Mouse (Mus musculus): Measurements from ENCODE around the gene Nfic. TPM values are rescaled to one million over a fixed set of nuclear protein-coding genes. Genes with fewer than 3 reads are reported as not detected.

Gene Nfic
- polyA plus RNA-seq, 1 experiment from 2014 or later = 100.0 TPM

DNA sequence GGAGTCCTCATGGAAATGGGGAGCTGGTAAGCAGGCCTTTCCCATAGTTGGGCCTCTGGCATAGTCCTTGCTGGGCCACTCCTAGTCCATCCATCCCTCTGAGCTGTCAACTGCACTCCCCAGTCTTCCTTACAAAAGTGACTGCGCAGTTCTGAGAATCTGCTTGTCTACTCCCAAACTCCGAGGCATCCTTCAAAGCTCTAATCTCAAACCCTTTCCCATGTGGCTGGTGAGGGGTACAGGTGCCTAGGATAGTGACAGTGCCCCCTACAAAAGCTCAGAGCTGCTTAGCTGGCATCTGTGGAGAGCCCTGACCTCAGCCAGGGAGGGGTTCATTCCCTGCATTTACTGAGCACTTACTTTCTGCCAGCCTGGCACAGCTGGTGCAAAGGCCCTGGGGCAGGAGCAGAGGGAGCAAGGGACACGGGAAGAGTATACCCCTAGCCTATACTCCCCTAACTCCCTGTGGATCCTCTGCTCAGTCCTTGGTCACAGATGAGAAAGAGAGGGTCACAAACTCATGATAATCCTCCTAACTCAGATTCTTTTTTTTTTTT is 32.7 kb downstream of the Nfic start:
- H3K4me1 ChIP-seq (ENCODE audit: control insufficient read depth, insufficient read depth, low read length) = peaks cover 24% of the 10 kb centered on the region
- H3K9ac ChIP-seq (ENCODE audit: low read depth, low read length) = no peak overlapping the region
- no peak overlapping the region for H3K4me2 ChIP-seq (ENCODE audit: low read depth, low read length)
- no peak for ATAC-seq (ENCODE audit: low read depth)
- no peak overlapping the region for H3K4me3 ChIP-seq (ENCODE audit: low read depth, low read length)
- DNase-seq (ENCODE audit: low spot score) = no peak
- H3K27ac ChIP-seq (replicated peaks; ENCODE audit: low read depth, low read length) = no peak overlapping the region
- H3K36me3 ChIP-seq (ENCODE audit: control insufficient read depth, insufficient read depth, low read length) = peaks cover 30% of the 10 kb centered on the region
- WGBS = 85% methylated on average over 3 of the region's 3 CpGs
- H3K9me3 ChIP-seq (ENCODE audit: control insufficient read depth, low read length) = no peaks in the 10 kb centered on the region
- peaks cover under 1% of the 10 kb centered on the region for H3K27me3 ChIP-seq (replicated peaks; ENCODE audit: control insufficient read depth, insufficient read depth, low read length)

DNA sequence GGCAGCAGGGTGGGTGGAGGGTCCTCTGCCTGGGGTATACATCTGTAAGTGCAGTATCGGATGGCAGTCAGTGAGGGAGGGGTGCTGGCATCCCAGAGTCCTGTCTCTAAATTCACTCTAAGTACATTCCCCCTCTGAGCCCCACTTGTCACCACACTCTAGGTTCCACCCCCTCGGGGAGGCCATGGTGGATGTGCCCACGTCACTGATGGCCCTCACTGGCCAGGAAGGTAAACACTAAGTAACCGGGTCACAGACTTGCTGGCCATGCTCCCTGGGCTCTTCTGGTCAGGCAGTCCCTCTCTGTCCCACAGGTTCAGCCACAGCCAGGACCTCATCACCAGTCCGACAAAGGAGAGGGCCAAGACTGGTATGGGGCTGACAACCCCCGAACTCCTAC is 33.2 kb downstream of the Nfic start:
- H3K36me3 ChIP-seq (ENCODE audit: control insufficient read depth, insufficient read depth, low read length) = peaks cover 33% of the 10 kb centered on the region
- no peaks in the 10 kb centered on the region; the same call in none of the 2 replicates for H3K27me3 ChIP-seq (replicated peaks; ENCODE audit: control insufficient read depth, insufficient read depth, low read length)
- WGBS = 73% methylated on average over 6 of the region's 6 CpGs
- H3K9me3 ChIP-seq (ENCODE audit: control insufficient read depth, low read length) = no peaks in the 10 kb centered on the region
- peaks cover 26% of the 10 kb centered on the region for H3K4me1 ChIP-seq (ENCODE audit: control insufficient read depth, insufficient read depth, low read length)
- H3K9ac ChIP-seq (ENCODE audit: low read depth, low read length) = no peak overlapping the region
- no peak overlapping the region for H3K4me2 ChIP-seq (ENCODE audit: low read depth, low read length)
- no peak overlapping the region for H3K4me3 ChIP-seq (ENCODE audit: low read depth, low read length)
- H3K27ac ChIP-seq (replicated peaks; ENCODE audit: low read depth, low read length) = no peak overlapping the region
- ATAC-seq (ENCODE audit: low read depth) (no peak), DNase-seq (ENCODE audit: low spot score) (no peak)

DNA sequence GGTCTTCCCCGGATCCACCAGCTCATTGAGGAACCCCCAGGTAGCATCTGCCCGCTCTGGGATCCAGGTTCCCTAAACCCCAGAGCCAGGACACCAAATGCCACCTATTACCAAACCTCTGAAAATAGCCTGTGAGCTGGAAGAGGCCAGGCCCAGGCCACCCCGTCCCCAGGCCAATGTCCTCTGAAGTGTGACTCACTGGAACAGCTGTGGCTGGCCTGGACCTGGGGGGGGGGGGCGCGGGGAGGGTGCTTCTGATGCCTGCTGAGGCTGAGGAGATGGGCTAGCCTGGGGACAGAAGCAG is 33.7 kb downstream of the Nfic start:
- H3K4me3 ChIP-seq (ENCODE audit: low read depth, low read length) = no peak overlapping the region
- ATAC-seq (ENCODE audit: low read depth) (no peak), DNase-seq (ENCODE audit: low spot score) (no peak)
- WGBS = 77% methylated on average over 3 of the region's 5 CpGs
- H3K9ac ChIP-seq (ENCODE audit: low read depth, low read length) = no peak overlapping the region
- no peaks in the 10 kb centered on the region; the same call in none of the 2 replicates for H3K27me3 ChIP-seq (replicated peaks; ENCODE audit: control insufficient read depth, insufficient read depth, low read length)
- H3K36me3 ChIP-seq (ENCODE audit: control insufficient read depth, insufficient read depth, low read length) = peaks cover 33% of the 10 kb centered on the region
- H3K9me3 ChIP-seq (ENCODE audit: control insufficient read depth, low read length) = no peaks in the 10 kb centered on the region
- peaks cover 30% of the 10 kb centered on the region for H3K4me1 ChIP-seq (ENCODE audit: control insufficient read depth, insufficient read depth, low read length)
- no peak overlapping the region for H3K4me2 ChIP-seq (ENCODE audit: low read depth, low read length)
- H3K27ac ChIP-seq (replicated peaks; ENCODE audit: low read depth, low read length) = no peak overlapping the region

DNA sequence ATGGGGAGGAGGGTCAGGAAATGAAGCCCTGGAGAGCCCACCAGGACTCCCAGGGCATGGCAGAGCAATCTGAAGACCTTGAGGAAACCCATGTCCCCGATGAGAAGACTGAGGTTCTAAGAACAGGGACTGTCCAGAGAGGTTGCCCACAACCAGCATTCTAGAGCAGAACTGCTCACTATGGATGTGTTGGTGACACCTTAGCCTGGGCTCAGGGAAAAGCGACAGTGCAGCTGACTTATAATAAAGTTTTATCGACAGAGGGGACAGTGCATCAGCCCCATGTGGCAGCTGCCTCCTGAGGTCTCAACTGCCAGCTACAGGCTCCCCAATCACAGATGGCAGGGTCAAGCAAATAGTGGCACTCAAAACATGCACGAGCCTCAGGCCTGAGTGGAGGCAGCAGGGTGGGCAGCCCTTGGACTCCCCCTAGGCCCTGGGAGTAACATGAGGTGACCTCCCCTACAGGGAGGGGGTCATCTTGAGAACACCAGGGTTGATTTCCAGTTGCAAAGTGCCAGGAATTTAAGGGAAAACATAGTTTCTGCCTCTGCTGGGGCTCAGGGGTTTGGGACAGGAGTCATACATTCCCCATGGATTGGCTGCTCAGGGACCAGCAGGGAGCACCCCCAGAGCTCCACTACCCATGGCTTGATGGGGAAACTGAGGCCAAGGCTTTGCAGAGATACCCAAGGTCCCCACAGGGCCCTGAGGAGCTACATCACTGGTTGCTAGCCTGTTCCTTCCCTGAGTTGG is 34.2 kb downstream of the Nfic start:
- no peak overlapping the region for H3K4me3 ChIP-seq (ENCODE audit: low read depth, low read length)
- 73% methylated on average over 4 of the region's 4 CpGs for WGBS
- no peak overlapping the region for H3K9ac ChIP-seq (ENCODE audit: low read depth, low read length)
- H3K4me2 ChIP-seq (ENCODE audit: low read depth, low read length) = no peak overlapping the region
- H3K27ac ChIP-seq (replicated peaks; ENCODE audit: low read depth, low read length) = no peak overlapping the region
- peaks cover 33% of the 10 kb centered on the region for H3K36me3 ChIP-seq (ENCODE audit: control insufficient read depth, insufficient read depth, low read length)
- H3K9me3 ChIP-seq (ENCODE audit: control insufficient read depth, low read length) = no peaks in the 10 kb centered on the region
- ATAC-seq (ENCODE audit: low read depth) (no peak), DNase-seq (ENCODE audit: low spot score) (no peak)
- no peaks in the 10 kb centered on the region; the same call in none of the 2 replicates for H3K27me3 ChIP-seq (replicated peaks; ENCODE audit: control insufficient read depth, insufficient read depth, low read length)
- H3K4me1 ChIP-seq (ENCODE audit: control insufficient read depth, insufficient read depth, low read length) = peaks cover 35% of the 10 kb centered on the region

DNA sequence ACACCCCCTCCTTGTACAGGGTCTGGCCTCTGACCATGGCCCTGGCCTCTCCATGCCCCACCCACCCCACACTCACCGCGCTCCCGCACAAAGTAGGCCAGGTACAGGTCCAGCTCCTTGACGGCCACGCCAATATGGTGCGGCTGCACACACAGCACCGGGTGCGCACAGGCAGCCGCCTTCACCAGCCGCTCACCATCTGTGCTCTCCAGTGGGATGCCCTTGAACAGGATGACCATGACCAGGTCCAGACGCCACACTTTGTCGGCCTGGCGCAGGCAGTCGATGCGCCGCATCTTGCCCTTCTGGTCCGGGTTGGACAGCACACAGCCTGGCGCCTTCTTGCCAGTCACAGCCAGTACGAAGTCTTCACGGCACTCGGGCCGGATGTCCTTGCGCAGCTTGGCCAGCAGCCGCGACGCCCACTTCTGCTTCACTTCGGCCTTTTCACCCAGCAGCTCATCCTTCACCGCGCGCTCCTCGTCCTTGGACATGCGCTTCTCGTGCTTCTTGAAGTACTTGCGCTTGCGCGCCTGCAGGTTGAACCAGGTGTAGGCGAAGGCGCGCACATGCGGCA is 35.2 kb downstream of the Nfic start:
- H3K4me2 ChIP-seq (ENCODE audit: low read depth, low read length) = no peak overlapping the region
- H3K4me3 ChIP-seq (ENCODE audit: low read depth, low read length) = no peak overlapping the region
- no peaks in the 10 kb centered on the region; the same call in 1 of the 2 replicates for H3K27me3 ChIP-seq (replicated peaks; ENCODE audit: control insufficient read depth, insufficient read depth, low read length)
- peaks cover 38% of the 10 kb centered on the region for H3K4me1 ChIP-seq (ENCODE audit: control insufficient read depth, insufficient read depth, low read length)
- no peaks in the 10 kb centered on the region for H3K9me3 ChIP-seq (ENCODE audit: control insufficient read depth, low read length)
- no peak overlapping the region for H3K9ac ChIP-seq (ENCODE audit: low read depth, low read length)
- H3K27ac ChIP-seq (replicated peaks; ENCODE audit: low read depth, low read length) = no peak overlapping the region
- peaks cover 33% of the 10 kb centered on the region for H3K36me3 ChIP-seq (ENCODE audit: control insufficient read depth, insufficient read depth, low read length)
- ATAC-seq (ENCODE audit: low read depth) = no peak
- 90% methylated on average over 40 of the region's 40 CpGs for WGBS
- DNase-seq (ENCODE audit: low spot score) = no peak

DNA sequence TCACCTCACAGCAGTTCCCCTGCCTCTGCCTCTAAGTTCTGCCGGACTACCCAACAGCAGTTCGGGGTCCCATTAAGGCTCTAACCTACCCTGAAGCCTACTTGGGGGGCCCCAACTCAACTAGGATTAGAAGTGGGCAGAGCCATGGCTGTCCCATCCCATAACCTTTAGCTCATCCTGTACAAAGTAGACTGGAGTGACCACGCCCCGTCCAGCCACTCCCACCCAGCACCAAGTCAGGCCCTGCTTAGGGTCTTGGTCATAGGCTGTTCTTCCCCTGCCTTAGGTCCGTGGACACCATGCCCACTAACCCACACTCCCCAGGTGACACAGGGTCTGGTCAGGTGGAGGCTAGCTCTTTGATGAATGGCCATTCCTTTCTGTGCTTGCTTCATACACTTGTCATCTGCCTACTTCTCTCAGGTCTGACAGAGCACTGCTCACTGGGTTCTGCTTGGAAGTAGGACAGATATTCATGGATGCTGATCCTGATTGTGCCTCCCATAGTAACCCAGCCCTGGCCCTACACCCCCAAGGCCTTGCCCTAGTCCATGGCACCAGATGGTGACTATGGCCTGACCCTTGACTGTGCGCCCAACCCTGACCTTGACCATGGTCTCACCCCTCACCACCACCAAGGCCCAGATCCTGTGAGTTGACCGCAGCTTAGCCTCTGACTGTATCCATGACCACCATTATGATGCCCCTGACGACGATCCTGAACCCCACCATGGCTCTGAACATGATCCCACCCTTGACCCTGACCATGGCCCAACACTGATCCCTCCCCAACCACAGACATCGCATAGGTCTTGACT is 36.1 kb downstream of the Nfic start:
- ATAC-seq (ENCODE audit: low read depth) (no peak), DNase-seq (ENCODE audit: low spot score) (no peak)
- H3K9me3 ChIP-seq (ENCODE audit: control insufficient read depth, low read length) = no peaks in the 10 kb centered on the region
- peaks cover 33% of the 10 kb centered on the region for H3K36me3 ChIP-seq (ENCODE audit: control insufficient read depth, insufficient read depth, low read length)
- H3K4me2 ChIP-seq (ENCODE audit: low read depth, low read length) = no peak overlapping the region
- no peaks in the 10 kb centered on the region for H3K27me3 ChIP-seq (replicated peaks; ENCODE audit: control insufficient read depth, insufficient read depth, low read length)
- H3K9ac ChIP-seq (ENCODE audit: low read depth, low read length) = no peak overlapping the region; the same call in 1 of the 2 replicates
- H3K4me1 ChIP-seq (ENCODE audit: control insufficient read depth, insufficient read depth, low read length) = peaks cover 36% of the 10 kb centered on the region
- no peak overlapping the region for H3K4me3 ChIP-seq (ENCODE audit: low read depth, low read length)
- H3K27ac ChIP-seq (replicated peaks; ENCODE audit: low read depth, low read length) = 0 out of 2 replicates have a peak overlapping the region, but pooled peaks have one; percentile 93
- WGBS = 93% methylated on average over 10 of the region's 10 CpGs

DNA sequence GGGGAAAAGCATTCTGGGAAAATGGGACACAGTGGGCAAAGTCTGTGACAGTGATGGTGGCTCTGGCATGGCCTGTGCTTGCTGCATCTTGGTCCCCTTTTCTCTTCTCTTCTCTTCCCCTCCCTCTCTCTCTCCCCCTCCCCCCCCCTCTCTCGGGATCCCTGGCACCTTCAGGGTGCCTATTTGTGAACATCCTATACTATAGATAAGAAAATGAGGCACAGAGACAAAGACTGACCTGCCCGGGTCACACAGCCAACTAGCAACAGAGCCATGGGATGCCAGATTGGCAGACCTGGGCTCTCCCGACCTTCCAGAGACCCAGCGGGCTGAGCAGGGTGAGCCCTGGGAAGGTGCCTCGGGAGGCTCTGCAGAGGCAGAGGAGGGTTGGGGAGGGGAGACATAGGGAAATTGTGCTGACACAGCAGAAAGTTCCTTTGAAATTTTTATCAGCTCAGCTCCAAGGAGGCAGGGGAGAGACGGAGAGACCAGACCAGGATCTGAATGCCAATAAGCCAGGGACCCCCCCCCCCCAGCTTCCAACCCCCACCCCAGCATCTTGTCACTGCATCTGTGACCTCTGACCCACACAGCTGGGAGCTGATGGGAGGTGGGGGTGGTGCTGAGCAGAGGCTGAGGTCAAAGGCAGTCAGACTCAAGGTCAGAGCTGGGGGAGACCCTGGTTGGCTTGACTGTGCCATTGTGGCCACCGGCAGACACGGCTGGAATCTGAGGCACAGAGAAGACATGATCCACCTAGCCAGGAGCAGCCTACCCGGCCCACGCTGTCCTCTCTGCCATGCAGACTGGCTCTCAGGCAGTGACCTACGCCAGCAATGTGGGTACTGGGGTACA is 37.0 kb downstream of the Nfic start:
- peaks cover 33% of the 10 kb centered on the region for H3K36me3 ChIP-seq (ENCODE audit: control insufficient read depth, insufficient read depth, low read length)
- 45% methylated on average over 11 of the region's 11 CpGs for WGBS
- no peak overlapping the region for H3K4me2 ChIP-seq (ENCODE audit: low read depth, low read length)
- peak overlapping the region; percentile 93 for H3K27ac ChIP-seq (replicated peaks; ENCODE audit: low read depth, low read length)
- no peak for DNase-seq (ENCODE audit: low spot score)
- no peaks in the 10 kb centered on the region for H3K9me3 ChIP-seq (ENCODE audit: control insufficient read depth, low read length)
- H3K4me3 ChIP-seq (ENCODE audit: low read depth, low read length) = no peak overlapping the region
- H3K27me3 ChIP-seq (replicated peaks; ENCODE audit: control insufficient read depth, insufficient read depth, low read length) = no peaks in the 10 kb centered on the region
- H3K4me1 ChIP-seq (ENCODE audit: control insufficient read depth, insufficient read depth, low read length) = peaks cover 41% of the 10 kb centered on the region
- ATAC-seq (ENCODE audit: low read depth) = no peak
- H3K9ac ChIP-seq (ENCODE audit: low read depth, low read length) = peak overlapping the region; percentile 63

Data from embryonic facial prominence, embryonic 14.5 days (tissue).